Mouse (Mus musculus): Measurements from ENCODE around the gene Alkbh7.

Gene Alkbh7

GRCm38 (mm10) chr17:56997029-56997667, at the start of gene Alkbh7:
Alkbh7 (plus strand) TSS chr17:56997339.
- DNase-seq (ENCODE audit: low spot score in 2 of 2): peak; percentile 97 to 98

GRCm38 (mm10) chr17:56950915-56951314, 46.2 kb upstream of the Alkbh7 start:
- peak; percentile 68 to 72 for DNase-seq (ENCODE audit: low spot score in 2 of 2)

- DNase-seq (ENCODE audit: low spot score in 2 of 2): no peak
Observed at GRCm38 (mm10) chr17:56952639-56953038, 44.5 kb upstream of the Alkbh7 start.

- no peak for DNase-seq (ENCODE audit: low spot score in 2 of 2)
Observed at GRCm38 (mm10) chr17:56954871-56955270, 42.3 kb upstream of the Alkbh7 start.

GRCm38 (mm10) chr17:56957763-56958429, 39.2 kb upstream of the Alkbh7 start:
- DNase-seq (ENCODE audit: low spot score in 2 of 2): peak; percentile 38 to 67

- DNase-seq (ENCODE audit: low spot score in 2 of 2): no peak
Observed at GRCm38 (mm10) chr17:56958667-56959066, 38.5 kb upstream of the Alkbh7 start.

DNA sequence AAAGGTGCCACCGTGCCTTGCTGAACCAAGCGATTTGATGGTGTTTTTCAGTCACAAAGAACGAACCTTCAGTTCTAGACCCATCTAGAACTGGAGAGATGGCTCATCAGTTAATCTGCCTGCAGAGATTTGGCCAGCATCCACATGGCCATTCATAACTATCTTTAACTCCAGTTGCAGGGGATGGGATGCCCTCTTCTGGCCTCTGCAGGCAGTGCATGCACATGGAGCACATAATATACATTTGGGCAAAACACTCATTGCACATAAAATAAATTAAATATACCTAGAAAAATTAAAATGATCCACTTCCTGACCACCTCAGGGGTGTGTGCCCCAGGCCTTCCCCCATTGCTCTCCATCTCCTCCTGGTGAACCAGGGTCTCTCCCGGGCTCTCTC, 35.3 kb upstream of the Alkbh7 start:
- no peak for DNase-seq (ENCODE audit: low spot score in 2 of 2)

DNA sequence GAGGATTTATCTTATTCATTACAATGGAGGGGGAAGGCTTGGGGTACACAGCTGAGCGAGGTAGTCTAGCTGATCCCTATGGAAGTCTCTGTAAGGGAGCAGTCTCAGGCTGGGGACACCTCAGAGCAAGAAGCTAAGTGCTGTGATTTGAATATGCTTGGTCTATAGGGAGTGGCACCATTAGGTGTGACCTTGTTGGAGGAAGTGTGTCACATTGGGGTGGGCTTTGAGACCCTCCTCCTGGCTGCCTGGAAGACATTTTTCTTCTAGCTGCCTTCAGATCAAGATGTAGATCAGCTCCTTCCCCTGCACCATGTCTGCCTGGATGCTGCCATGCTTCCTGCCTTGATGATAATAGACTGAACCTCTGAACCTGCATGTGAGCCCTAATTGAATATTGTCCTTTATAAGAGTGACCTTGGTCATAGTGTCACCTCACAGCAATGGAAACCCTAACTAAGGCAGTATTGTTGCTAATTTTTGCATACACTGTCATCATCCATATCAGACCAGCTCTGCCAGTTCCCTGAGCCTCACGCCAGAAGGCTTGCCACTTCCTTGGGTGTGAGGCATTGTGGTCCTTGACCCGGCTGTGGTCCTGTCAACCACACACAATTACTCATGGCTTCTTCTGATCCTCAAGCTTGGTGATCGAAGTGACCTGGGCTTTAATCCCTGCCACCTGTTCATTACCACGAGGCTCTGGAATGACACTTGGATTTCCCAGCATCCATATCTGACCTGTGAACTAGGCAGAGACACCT, 34.3 kb upstream of the Alkbh7 start:
- no peak for DNase-seq (ENCODE audit: low spot score in 2 of 2)

DNA sequence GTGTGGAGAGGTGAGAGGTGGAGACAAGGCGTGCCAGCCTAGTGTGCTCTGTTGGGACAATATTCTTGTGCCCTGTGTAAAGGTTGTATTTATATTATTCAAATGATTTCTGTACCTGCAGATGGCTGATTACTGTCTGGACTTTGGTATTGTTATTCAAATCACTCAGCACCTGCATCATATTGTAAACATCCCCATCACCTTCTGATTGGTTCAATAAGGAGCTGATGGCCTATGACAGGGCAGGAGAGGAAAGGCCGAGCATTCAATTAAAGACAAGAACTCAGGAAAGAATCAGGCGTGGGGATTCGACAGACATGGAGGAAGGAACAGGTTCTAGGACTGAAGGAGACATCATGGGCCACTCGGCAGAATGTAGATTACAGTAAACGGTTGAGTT, 33.5 kb upstream of the Alkbh7 start:
- no peak for DNase-seq (ENCODE audit: low spot score in 2 of 2)

DNA sequence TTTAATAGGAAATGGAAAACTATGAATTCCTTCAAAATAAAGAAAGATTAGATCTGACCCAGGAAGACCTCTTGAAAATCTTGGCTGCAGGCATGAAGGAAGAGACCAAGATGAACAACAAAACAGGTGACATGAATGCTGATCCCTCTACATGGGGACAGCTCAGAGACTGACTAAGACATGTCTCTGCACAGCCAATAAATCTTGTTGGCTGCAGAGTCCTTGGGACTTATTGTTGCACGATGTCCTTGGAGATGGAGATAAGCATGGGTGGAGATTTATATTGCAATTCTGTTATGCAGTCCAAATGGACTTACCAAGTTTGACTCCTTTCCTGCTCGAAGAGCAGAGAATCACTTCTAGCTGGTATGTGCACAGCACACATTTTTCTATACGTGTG, 27.8 kb upstream of the Alkbh7 start:
- no peak for DNase-seq (ENCODE audit: low spot score in 2 of 2)

GRCm38 (mm10) chr17:56970081-56970480, 27.1 kb upstream of the Alkbh7 start:
- no peak for DNase-seq (ENCODE audit: low spot score in 2 of 2)

- DNase-seq (ENCODE audit: low spot score in 2 of 2): no peak
Observed at GRCm38 (mm10) chr17:56973956-56974707, 23.0 kb upstream of the Alkbh7 start.

GRCm38 (mm10) chr17:56974708-56975240, 22.4 kb upstream of the Alkbh7 start:
- no peak for DNase-seq (ENCODE audit: low spot score in 2 of 2)

GRCm38 (mm10) chr17:56975391-56975790, 21.7 kb upstream of the Alkbh7 start:
- no peak for DNase-seq (ENCODE audit: low spot score in 2 of 2)

- no peak for DNase-seq (ENCODE audit: low spot score in 2 of 2)
Observed at GRCm38 (mm10) chr17:56976531-56977390, 20.4 kb upstream of the Alkbh7 start.

- DNase-seq (ENCODE audit: low spot score in 2 of 2): no peak
Observed at GRCm38 (mm10) chr17:56979524-56979923, 17.6 kb upstream of the Alkbh7 start.

DNA sequence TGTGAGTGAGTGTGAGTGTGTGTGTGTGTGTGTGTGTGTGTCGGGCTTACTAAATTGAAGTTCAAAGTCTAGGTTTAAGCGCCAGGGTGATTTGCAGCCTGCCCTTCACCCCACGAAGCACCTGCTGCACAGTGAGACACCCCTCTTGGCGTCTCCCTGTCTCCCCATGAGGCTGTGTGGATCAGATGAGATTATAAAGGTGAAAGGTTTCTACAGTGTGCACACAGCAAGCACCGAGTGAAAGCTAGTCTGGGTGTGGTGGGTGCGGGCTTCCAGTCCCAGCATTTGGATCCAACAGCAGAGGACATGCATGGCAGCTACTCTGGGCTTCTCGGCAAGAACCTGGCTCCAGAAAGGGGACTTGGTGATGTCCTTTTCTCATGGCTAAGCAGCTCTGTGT, 16.1 kb upstream of the Alkbh7 start:
- no peak for DNase-seq (ENCODE audit: low spot score in 2 of 2)

DNA sequence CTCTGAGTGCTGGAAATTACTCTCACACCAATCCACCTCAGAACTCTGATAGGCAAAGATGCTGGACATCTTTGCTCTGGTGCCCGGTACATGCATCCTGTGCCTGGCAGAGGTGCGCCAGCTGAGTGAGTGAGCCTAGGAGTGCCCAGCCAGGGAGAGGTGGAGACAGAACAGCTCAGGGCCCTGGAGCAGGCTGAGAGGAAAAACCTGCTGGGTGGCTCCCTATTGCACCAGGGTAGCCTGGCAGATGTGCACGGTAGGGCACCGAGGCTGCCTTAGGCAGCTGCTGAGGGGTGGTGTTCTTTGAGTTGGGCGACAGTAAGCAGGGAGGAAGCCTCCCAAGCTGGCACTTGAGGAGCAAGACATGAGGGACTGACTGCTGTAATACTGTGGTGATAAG, 15.1 kb upstream of the Alkbh7 start, which contains the start of gene Acer1:
Gene Acer1, minus strand, starts transcription at position 114 of the 400 bp plus-strand sequence.
- DNase-seq (ENCODE audit: low spot score in 2 of 2): no peak

DNA sequence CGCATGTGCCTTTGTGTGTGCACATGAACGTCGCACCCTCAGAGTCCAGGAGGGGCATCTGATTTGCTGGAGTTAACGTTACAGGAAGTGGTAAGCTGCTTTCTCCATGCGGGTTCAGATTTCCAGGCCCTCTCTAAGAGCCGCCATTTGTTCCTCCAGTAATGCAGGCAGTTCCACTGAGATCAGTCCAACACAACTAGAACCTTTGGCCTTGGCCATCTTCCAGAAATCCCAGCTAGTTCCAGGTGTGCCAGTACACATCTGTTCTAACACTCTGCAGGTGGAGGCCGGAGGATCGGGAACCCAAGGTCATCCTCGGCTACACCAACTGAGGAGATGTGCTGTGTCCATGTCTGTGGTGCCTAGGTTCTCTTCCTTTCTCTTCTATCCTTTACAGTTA, 12.3 kb upstream of the Alkbh7 start:
- DNase-seq (ENCODE audit: low spot score in 2 of 2): no peak

- DNase-seq (ENCODE audit: low spot score in 2 of 2): no peak
Observed at GRCm38 (mm10) chr17:56985656-56986055, 11.5 kb upstream of the Alkbh7 start.
